Mouse (Mus musculus): ENCODE results near the gene Casz1. TPM values are rescaled to one million over a fixed set of nuclear protein-coding genes. Genes with fewer than 3 reads are reported as not detected.

The Casz1 gene
- 5.3 TPM for total RNA-seq (2023)

DNA sequence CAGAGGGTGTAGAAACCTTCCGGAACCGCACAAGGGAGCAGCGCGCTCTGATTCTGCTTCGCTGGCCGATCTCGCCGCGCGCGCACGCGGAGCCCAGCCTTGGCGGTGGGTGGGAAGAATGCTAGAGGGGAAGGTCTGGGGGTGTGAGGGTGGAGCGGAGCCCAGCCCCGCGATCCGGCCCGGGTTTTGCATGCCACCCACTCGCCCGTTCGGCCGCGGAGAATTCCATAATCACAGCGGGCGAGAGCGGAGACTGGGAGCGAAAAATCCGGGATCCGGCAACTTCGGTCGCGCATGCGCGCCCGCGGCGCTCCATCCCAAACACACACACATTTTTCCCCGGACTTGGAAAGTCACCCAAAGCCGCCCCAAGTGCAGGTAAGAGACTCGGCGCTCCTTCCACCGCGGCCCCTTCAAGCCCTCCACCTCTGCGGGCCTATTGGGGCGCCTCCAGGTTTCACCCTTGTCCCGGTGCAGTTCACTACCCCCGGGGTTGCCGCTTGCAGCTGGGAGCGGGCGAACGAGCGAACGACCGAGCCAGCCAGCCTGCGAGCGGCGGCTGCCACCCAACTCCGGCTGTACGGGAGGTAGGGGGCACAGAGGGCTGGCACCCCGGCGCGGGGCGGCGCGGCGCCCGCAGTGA lies at the start of gene Casz1:
TSS of gene Casz1 (plus strand) at position 293 of the 643 bp plus-strand sequence.

Other genes with a start within 250 kb of the Casz1 start
- gene Exosc10, start 246.0 kb upstream of the Casz1 start, total RNA-seq (2023), result 106 TPM
- 39.2 TPM for gene Srm, start 212.9 kb upstream of the Casz1 start, total RNA-seq (2023)
- gene Masp2, start 201.9 kb upstream of the Casz1 start, total RNA-seq (2023), result 2.7 TPM
- gene Tardbp, start 177.4 kb upstream of the Casz1 start, total RNA-seq (2023), result 371 TPM
- gene Gm572, start 161.1 kb upstream of the Casz1 start, total RNA-seq (2023), result not detected

Data from CD4-positive naive resting alpha-beta T cell, adult 57 days (primary cell).